Mouse (Mus musculus) MEL-GATA-1-ER (cell line): ENCODE data around the gene Uchl3.

ENCODE experiments used
- DNase-seq: peaks from one replicate; pipeline ENCODE4 v3.0.0-alpha.2; 2012; ENCODE audit warnings: low read depth; ENCODE audit errors: extremely low read depth

Gene Uchl3

GRCm38 (mm10) chr14:101666536-101666935 is 12.8 kb downstream of the Uchl3 start:
- no peak for DNase-seq

GRCm38 (mm10) chr14:101668626-101669025 is 14.9 kb downstream of the Uchl3 start:
- no peak for DNase-seq

DNA sequence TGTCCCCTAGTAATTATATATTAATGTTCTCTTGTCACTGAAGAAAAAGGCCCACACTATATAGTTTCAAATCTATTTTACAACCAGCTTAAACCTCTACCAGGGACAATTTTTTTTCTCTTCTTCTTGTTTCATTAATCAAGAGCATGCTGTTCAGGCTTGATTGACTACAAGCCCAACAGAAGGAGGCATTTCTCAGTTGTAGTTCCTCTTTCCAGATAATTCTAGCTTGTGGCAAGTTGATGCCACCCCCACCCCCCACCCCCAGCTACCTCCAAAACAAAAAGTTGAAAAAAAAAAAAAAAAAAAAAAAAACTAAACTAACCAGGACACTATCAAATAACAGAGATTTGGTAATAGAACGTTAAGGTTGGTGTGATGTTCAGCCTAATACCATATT is 18.5 kb downstream of the Uchl3 start:
- no peak for DNase-seq

GRCm38 (mm10) chr14:101687696-101688095 is 33.9 kb downstream of the Uchl3 start:
- no peak for DNase-seq

DNA sequence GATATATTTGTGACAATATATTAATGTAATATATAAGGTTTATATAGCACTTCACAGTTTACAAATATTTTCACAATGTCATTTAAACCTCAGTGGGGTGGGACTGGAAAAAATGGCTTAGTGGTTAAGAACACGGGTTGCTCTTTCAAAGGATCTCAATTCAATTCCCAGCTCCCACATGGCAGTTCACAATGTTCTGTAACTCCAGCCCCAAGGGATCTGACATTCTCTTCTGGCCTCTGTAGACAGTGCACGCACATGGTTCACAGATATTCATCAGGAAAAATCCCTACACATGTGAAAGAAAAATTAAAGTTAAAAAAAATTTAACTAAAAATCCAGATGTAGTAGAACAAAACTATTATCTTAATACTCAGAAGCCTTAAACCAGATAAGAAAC is 34.6 kb downstream of the Uchl3 start:
- no peak for DNase-seq

GRCm38 (mm10) chr14:101704479-101704878 is 50.7 kb downstream of the Uchl3 start:
- no peak for DNase-seq

DNA sequence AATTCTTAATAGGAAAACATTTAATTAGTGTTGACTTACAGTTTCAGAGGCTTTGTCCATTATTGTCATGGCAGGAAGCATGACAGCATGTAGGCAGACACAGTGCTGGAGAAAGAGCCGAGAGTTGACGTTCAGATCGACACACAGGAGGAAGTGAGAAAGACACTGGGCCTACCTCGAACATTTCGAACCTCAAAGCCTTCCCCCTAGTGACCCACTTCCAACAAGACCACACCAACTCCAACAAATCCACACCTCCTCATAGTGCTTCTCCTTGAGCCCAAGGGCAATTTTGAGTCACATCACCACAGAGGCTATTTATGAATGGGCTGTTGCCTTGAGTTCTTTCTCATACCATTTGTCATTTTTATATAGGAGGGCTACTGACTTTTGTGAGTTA is 53.3 kb downstream of the Uchl3 start:
- no peak for DNase-seq

DNA sequence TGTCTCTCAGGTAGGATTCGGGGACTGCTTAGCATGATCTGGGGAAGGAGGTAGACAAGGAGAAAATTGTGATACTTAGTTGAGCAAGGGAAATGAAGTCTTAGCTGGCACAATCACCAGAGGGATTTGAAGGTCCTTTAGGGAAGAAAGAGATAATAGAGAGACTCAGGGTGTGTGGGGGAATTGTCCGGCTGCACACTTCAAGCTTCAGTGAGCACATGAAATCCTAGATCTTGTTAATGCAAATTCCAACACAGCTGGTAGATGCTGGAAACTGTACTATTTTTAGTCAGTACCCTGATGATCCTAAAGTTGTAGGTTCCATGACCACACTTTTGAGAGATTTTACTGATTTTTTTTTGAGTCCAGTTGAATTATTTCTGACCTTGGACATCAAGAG is 60.6 kb downstream of the Uchl3 start:
- DNase-seq: no peak

DNA sequence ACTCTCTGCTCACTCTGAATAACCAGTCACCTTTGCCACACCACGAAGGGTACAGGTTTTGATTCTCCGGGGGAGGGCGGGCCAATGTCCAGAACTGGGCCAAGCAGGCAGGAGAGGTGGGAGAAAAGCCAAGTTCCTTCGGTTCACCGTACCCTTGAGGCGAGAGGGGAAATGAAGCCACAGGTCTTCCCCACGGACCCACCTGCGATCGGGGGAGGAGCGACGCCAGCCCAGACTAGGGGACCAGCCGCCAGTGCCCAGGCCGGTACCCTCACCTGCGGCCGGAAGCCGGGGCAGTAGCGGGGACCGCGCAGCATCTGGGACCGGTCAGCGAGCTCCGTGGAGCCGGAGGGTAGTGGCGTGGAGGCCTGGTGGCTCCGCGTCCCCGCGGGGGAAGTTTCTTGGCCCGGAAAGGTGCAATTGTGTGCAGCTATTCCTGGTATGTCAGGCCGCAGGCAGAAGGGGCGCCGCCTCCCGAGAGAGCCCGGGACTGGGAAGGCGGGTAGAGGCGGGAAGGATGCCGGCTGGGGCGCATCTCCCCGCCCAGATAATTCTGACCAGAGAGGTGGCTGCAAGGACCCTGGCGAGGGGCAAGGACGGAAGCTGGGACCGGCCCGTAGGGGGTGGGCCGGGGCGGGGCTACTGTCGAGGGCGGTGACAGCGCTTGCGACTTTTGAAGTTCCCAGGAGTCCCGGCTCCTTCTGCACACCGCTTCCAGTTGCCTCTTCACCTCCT is 75.6 kb downstream of the Uchl3 start, which contains the start of the genes Gm9922 and Lmo7:
Gm9922 (minus strand) TSS at position 578 of the 735 bp plus-strand sequence.
Lmo7 (plus strand) TSS at position 721 of the 735 bp plus-strand sequence.
- no peak for DNase-seq

GRCm38 (mm10) chr14:101729972-101730692 is 76.4 kb downstream of the Uchl3 start:
- DNase-seq: no peak

DNA sequence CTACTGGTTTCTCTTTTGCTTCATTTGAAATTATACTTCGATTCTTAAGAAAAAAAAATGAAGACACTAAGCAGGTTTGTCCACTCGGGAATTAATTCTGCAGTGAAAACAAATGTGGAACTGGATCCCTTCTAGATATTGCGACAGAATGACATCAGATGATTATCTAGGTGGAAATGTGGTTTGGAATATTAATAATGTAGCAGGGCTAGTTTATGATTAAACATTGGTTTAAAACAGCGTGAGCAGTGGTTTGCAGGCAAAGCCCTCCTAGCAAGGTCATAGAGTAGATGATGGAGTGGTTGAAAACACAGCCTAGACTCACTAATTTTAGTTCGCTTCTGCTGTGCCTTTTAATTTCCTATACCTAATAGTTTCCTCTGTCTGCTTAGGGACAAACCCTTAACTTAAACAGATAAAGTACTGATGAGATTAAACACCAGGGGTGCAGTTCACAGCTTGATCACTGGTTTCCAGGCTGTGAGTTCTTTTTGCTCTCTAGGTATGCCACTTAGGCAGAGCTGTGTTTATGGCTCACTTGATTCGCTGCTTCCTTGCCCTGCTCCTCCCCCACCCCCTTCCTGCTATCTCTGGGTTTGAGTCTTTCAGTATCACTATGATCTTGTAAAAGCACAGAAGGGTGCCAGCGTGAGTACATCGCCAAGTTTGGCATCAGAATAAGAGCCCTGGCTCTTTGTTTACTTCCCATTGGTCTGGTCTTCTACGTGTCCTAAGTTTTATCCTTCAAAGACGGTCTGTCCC is 80.0 kb downstream of the Uchl3 start:
- DNase-seq: no peak

DNA sequence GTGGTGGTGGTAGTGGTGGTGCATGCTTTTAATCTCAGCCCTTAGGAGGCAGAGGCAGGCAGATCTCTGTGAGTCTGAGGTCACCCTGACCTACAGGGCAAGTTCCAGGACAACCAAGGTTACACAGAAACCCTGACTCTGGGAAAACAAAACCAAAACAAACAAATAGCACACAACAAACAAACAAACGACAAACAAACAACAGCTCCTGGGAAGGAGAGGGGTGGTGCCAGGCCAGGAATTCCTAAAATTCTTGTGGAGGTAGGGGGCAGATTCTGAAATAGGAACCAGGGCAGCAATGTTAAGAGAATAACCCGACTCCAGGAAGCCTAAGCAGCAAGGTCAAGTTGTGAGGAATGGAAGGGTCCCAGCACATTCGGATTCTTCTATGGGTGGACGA is 83.7 kb downstream of the Uchl3 start:
- DNase-seq: no peak
